Mouse (Mus musculus) lung, postnatal 0 days (tissue): ENCODE measurements at regions not wholly inside any gene's neighbourhood (a gene's known extent, or its start where the extent isn't known, plus 50 kb on each side); places are given as distances from the start of the nearest gene placed in this dataset.

Experiments
- ATAC-seq: fragments of 200-750 bp; cut with Nextera tagmentation; 2 replicates; pipeline ENCODE4 v1.8.0; 2017; ENCODE audit warnings: moderate library complexity
- DNase-seq: peaks from one replicate; pipeline ENCODE4 v3.0.0-alpha.2; 2016; ENCODE audit warnings: low spot score
- H3K27ac ChIP-seq: fragments of 300-500 bp; sonication (generic); 2 replicates; pipeline ENCODE4 v1.5.1; 2014; ENCODE audit warnings: antibody characterized with exemption, mild to moderate bottlenecking, low read length, mixed read lengths
- H3K27me3 ChIP-seq: fragments of 300-500 bp; sonication (generic); replicated peaks from 2 replicates; pipeline ENCODE4 v1.6.1; 2014; ENCODE audit warnings: low read length, mixed read lengths; ENCODE audit not compliant: insufficient read depth
- H3K36me3 ChIP-seq: fragments of 300-500 bp; sonication (generic); 2 replicates; pipeline ENCODE4 v1.6.1; 2014; ENCODE audit warnings: low read length, mixed read lengths; ENCODE audit not compliant: insufficient read depth
- H3K4me1 ChIP-seq: fragments of 300-500 bp; sonication (generic); 2 replicates; pipeline ENCODE4 v1.6.1; 2014; ENCODE audit warnings: antibody characterized with exemption, low read depth, low read length, mixed read lengths; ENCODE audit not compliant: insufficient read depth
- H3K4me2 ChIP-seq: fragments of 300-500 bp; sonication (generic); replicated peaks from 2 replicates; pipeline ENCODE4 v1.6.1; 2014; ENCODE audit warnings: low read depth, mild to moderate bottlenecking, low read length, moderate library complexity, mixed read lengths
- H3K4me3 ChIP-seq: fragments of 300-500 bp; sonication (generic); 2 replicates; pipeline ENCODE4 v1.5.1; 2014; ENCODE audit warnings: low read depth, low read length
- H3K9ac ChIP-seq: fragments of 300-500 bp; sonication (generic); replicated peaks from 2 replicates; pipeline ENCODE4 v1.6.1; 2014; ENCODE audit warnings: low read depth, mild to moderate bottlenecking
- H3K9me3 ChIP-seq: fragments of 300-500 bp; sonication (generic); 2 replicates; pipeline ENCODE4 v1.6.1; 2016; ENCODE audit warnings: low read length, mixed read lengths
- CTCF ChIP-seq: IDR thresholded peaks from 2 replicates; pipeline ENCODE4 v1.5.1; 2016; ENCODE audit warnings: antibody characterized with exemption, mild to moderate bottlenecking
- EP300 ChIP-seq: IDR thresholded peaks from 2 replicates; pipeline ENCODE4 v1.6.1; 2016; ENCODE audit warnings: antibody characterized with exemption, mild to moderate bottlenecking, control low read depth
- WGBS: fragments of 180-500 bp; shearing (Covaris S2); extraction: QIAGEN DNeasy Blood & Tissue Kit; methylation state at CpG from one replicate; pipeline ENCODE4 v1.1.7; 2014; 5-methylcytosine and 5-hydroxymethylcytosine counted together

GRCm38 (mm10) chr17:80846996-80847810 lies 97.2 kb upstream of the Tmem178 start:
- H3K9ac ChIP-seq = no peak overlapping the region
- no peak overlapping the region for H3K27ac ChIP-seq
- 59% methylated on average over 23 of the region's 23 CpGs for WGBS
- H3K27me3 ChIP-seq = no peaks in the 10 kb centered on the region
- H3K4me2 ChIP-seq = 0 out of 2 replicates have a peak overlapping the region, but pooled peaks have one; percentile 14
- H3K9me3 ChIP-seq = no peaks in the 10 kb centered on the region
- no peak overlapping the region for H3K4me3 ChIP-seq
- ATAC-seq = peak; percentile 32
- H3K36me3 ChIP-seq = no peaks in the 10 kb centered on the region
- no peaks in the 10 kb centered on the region for H3K4me1 ChIP-seq
- TF ChIP-seq CTCF (peak; percentile 30), EP300 (no peak)
- DNase-seq = peak; percentile 19

GRCm38 (mm10) chr17:80845349-80845748 lies 99.1 kb upstream of the Tmem178 start:
- no peak overlapping the region for H3K9ac ChIP-seq
- H3K36me3 ChIP-seq = no peaks in the 10 kb centered on the region
- no peak for TF ChIP-seq EP300
- no peak for TF ChIP-seq CTCF
- 81% methylated on average over 7 of the region's 7 CpGs for WGBS
- H3K27me3 ChIP-seq = no peaks in the 10 kb centered on the region
- H3K4me3 ChIP-seq = no peak overlapping the region
- DNase-seq (no peak), ATAC-seq (no peak)
- H3K4me1 ChIP-seq = no peaks in the 10 kb centered on the region
- H3K27ac ChIP-seq = no peak overlapping the region
- H3K9me3 ChIP-seq = no peaks in the 10 kb centered on the region
- H3K4me2 ChIP-seq = no peak overlapping the region

GRCm38 (mm10) chr17:80841903-80842302 lies 102.5 kb upstream of the Tmem178 start:
- no peak overlapping the region for H3K27ac ChIP-seq
- no peaks in the 10 kb centered on the region for H3K4me1 ChIP-seq
- no peak for DNase-seq
- no peak for TF ChIP-seq EP300
- no peak for TF ChIP-seq CTCF
- H3K27me3 ChIP-seq = no peaks in the 10 kb centered on the region
- H3K36me3 ChIP-seq = no peaks in the 10 kb centered on the region
- no peak overlapping the region for H3K4me3 ChIP-seq
- H3K4me2 ChIP-seq = no peak overlapping the region
- no peak overlapping the region for H3K9ac ChIP-seq
- H3K9me3 ChIP-seq = no peaks in the 10 kb centered on the region
- no peak for ATAC-seq
- 85% methylated on average over 4 of the region's 4 CpGs for WGBS

GRCm38 (mm10) chr17:80840896-80841295 lies 103.5 kb upstream of the Tmem178 start:
- DNase-seq = no peak
- H3K9ac ChIP-seq = no peak overlapping the region
- H3K36me3 ChIP-seq = no peaks in the 10 kb centered on the region
- no peak for ATAC-seq
- H3K4me2 ChIP-seq = no peak overlapping the region
- no peak for TF ChIP-seq CTCF
- TF ChIP-seq EP300 = no peak
- H3K27me3 ChIP-seq = no peaks in the 10 kb centered on the region
- no peak overlapping the region for H3K4me3 ChIP-seq
- no peaks in the 10 kb centered on the region for H3K4me1 ChIP-seq
- no peaks in the 10 kb centered on the region for H3K9me3 ChIP-seq
- 76% methylated on average over 6 of the region's 6 CpGs for WGBS
- H3K27ac ChIP-seq = no peak overlapping the region

GRCm38 (mm10) chr17:80840452-80840851 lies 104.0 kb upstream of the Tmem178 start:
- H3K9me3 ChIP-seq = no peaks in the 10 kb centered on the region
- H3K9ac ChIP-seq = no peak overlapping the region
- no peaks in the 10 kb centered on the region for H3K27me3 ChIP-seq
- no peak for DNase-seq
- H3K27ac ChIP-seq = no peak overlapping the region
- H3K4me3 ChIP-seq = no peak overlapping the region
- H3K4me1 ChIP-seq = no peaks in the 10 kb centered on the region
- H3K36me3 ChIP-seq = no peaks in the 10 kb centered on the region
- WGBS = 71% methylated on average over 4 of the region's 4 CpGs
- no peak overlapping the region for H3K4me2 ChIP-seq
- no peak for ATAC-seq
- no peak for TF ChIP-seq CTCF
- no peak for TF ChIP-seq EP300

GRCm38 (mm10) chr17:80834701-80835100 lies 106.4 kb upstream of the Map4k3 start:
- ATAC-seq (peak; percentile 80), DNase-seq (peak; percentile 79)
- no peaks in the 10 kb centered on the region for H3K9me3 ChIP-seq
- no peak overlapping the region for H3K9ac ChIP-seq
- H3K36me3 ChIP-seq = no peaks in the 10 kb centered on the region
- H3K4me2 ChIP-seq = no peak overlapping the region
- no peaks in the 10 kb centered on the region for H3K27me3 ChIP-seq
- TF ChIP-seq EP300 = peak; percentile 65
- no peak for TF ChIP-seq CTCF
- H3K4me1 ChIP-seq = no peaks in the 10 kb centered on the region
- no peak overlapping the region for H3K4me3 ChIP-seq
- H3K27ac ChIP-seq = 0 out of 2 replicates have a peak overlapping the region, but pooled peaks have one; percentile 38
